Comparison of ENCODE assay signal across 21 mouse cellular contexts in the genomic region with DNA sequence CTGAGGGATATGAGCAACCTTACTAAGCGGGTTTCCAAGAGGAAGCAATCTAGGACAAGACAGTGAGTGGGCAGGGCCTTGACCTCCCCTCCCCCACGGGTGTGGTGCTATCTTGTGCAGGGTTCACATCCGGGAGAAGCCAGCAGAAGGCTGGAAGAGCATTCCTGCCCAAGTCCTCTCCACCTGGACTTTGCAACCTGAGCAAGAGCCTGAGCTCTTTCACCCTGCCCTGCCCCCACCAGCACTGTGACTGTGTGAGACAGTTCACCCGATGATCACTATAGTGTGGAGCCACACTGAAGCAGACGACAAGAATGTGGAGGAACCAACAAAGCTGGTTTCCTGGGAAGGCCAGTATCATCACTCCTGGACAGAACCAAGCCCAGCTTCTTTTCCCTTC. TPM values are rescaled to one million over a fixed set of nuclear protein-coding genes. Genes with fewer than 3 reads are reported as not detected.
DNase-seq lines count a peak whose midpoint lies in the region; ATAC-seq and TF ChIP-seq lines count a peak whose summit lies in the region.
"Had no signal": no experiment of that assay in that cellular context is flagged by ENCODE, and none has a peak within 500 bp of the region (broad histone marks: within the 10 kb centered on the region; RNA-seq: fewer than 3 reads in every experiment).

No protein-coding gene starts in this region.

- peaks cover 28% of the 10 kb centered on the region for H3K4me1 ChIP-seq in kidney, adult 2 months (ENCODE audit: control insufficient read depth, insufficient read depth, low read length)
- peaks cover 47% of the 10 kb centered on the region for H3K4me1 ChIP-seq in kidney, embryonic 15.5 days
- H3K4me1 ChIP-seq in intestine, embryonic 16.5 days (ENCODE audit: control insufficient read depth, insufficient read depth, low read length) = peaks cover 26% of the 10 kb centered on the region
- H3K4me1 ChIP-seq in small intestine, adult 2 months (ENCODE audit: control insufficient read depth, insufficient read depth, insufficient read length, low read length) = peaks cover 8% of the 10 kb centered on the region

- no peaks in the 10 kb centered on the region for H3K9me3 ChIP-seq in kidney, embryonic 15.5 days (replicated peaks)
- no peaks in the 10 kb centered on the region for H3K9me3 ChIP-seq in intestine, embryonic 16.5 days (ENCODE audit: control insufficient read depth, low read length)
- H3K9me3 ChIP-seq: forebrain, embryonic 15.5 days; hindbrain, embryonic 12.5 days; limb, embryonic 13.5 days had no signal

- DNase-seq in kidney, adult 2 months = peak; percentile 95
- peak; percentile 87 to 94 for DNase-seq in kidney, postnatal 25 days
- DNase-seq in layer of hippocampus, adult 8-10 months (ENCODE audit: low spot score in 2 of 2) = no peak
- DNase-seq in thymus, postnatal 10 days (ENCODE audit: low spot score in 2 of 2) = no peak
- DNase-seq: embryo, embryonic 11 days; heart, adult 2 months; lung, postnatal 10 days; retina, postnatal 1 day; spleen, adult 18-20 months; thymus, postnatal 36 days had no signal

- H3K36me3 ChIP-seq in kidney, adult 2 months (ENCODE audit: control insufficient read depth, insufficient read depth, low read length) = no peaks in the 10 kb centered on the region
- no peaks in the 10 kb centered on the region for H3K36me3 ChIP-seq in kidney, embryonic 15.5 days
- 0 out of 2 replicates have a peak, but pooled peaks cover 2% of the 10 kb centered on the region for H3K36me3 ChIP-seq in intestine, embryonic 16.5 days (ENCODE audit: control insufficient read depth, insufficient read depth, low read length)
- no peaks in the 10 kb centered on the region for H3K36me3 ChIP-seq in small intestine, adult 2 months (ENCODE audit: control insufficient read depth, insufficient read depth, low read length)
- H3K36me3 ChIP-seq: forebrain, embryonic 15.5 days; hindbrain, embryonic 12.5 days; limb, embryonic 13.5 days had no signal

- no peak for TF ChIP-seq POLR2A in kidney, adult 2 months (IDR thresholded peaks at IDR 0.05; ENCODE audit: low read depth, low read length)
- peak; percentile 62 for TF ChIP-seq POLR2A in small intestine, adult 2 months (IDR thresholded peaks at IDR 0.05; ENCODE audit: low read depth, low read length)

- 48% methylated on average over 5 of the region's 5 CpGs for WGBS in kidney, adult 2 months
- WGBS in kidney, embryonic 15.5 days = 58% methylated on average over 5 of the region's 5 CpGs
- 41% methylated on average over 5 of the region's 5 CpGs for WGBS in intestine, embryonic 16.5 days
- 23% methylated on average over 5 of the region's 5 CpGs for WGBS in small intestine, adult 2 months

- TF ChIP-seq CTCF in kidney, adult 2 months (conservative IDR thresholded peaks at IDR 0.05; ENCODE audit: insufficient read depth, insufficient read length, low read depth, low read length) = no peak
- no peak for TF ChIP-seq CTCF in small intestine, adult 2 months (IDR thresholded peaks at IDR 0.05; ENCODE audit: extremely low read depth, insufficient read length, insufficient replicate concordance, low read depth, low read length)

- H3K27me3 ChIP-seq in kidney, adult 2 months (replicated peaks; ENCODE audit: control insufficient read depth, insufficient read depth, low read length) = no peaks in the 10 kb centered on the region
- peaks cover 31% of the 10 kb centered on the region for H3K27me3 ChIP-seq in kidney, embryonic 15.5 days
- H3K27me3 ChIP-seq in intestine, embryonic 16.5 days (replicated peaks; ENCODE audit: control insufficient read depth, insufficient read depth, low read length) = peaks cover 12% of the 10 kb centered on the region
- H3K27me3 ChIP-seq in small intestine, adult 2 months (ENCODE audit: control insufficient read depth, insufficient read depth, low read length) = no peaks in the 10 kb centered on the region; the same call in 1 of the 2 replicates

- H3K4me3 ChIP-seq in kidney, adult 2 months (ENCODE audit: insufficient read depth, low read depth, low read length) = no peak overlapping the region
- no peak overlapping the region for H3K4me3 ChIP-seq in kidney, embryonic 15.5 days (replicated peaks)
- H3K4me3 ChIP-seq in intestine, embryonic 16.5 days (ENCODE audit: low read length) = no peak overlapping the region
- peak overlapping the region; percentile 39 for H3K4me3 ChIP-seq in small intestine, adult 2 months (ENCODE audit: low read depth, low read length)
- H3K4me3 ChIP-seq: forebrain, embryonic 15.5 days; heart, adult 2 months; hindbrain, embryonic 12.5 days; left cerebral cortex, adult 2 months; limb, embryonic 13.5 days had no signal

- no peak overlapping the region for H3K4me2 ChIP-seq in kidney, embryonic 15.5 days
- H3K4me2 ChIP-seq in intestine, embryonic 16.5 days (ENCODE audit: low read depth, low read length) = 0 out of 2 replicates have a peak overlapping the region, but pooled peaks have one; percentile 5
- H3K4me2 ChIP-seq: forebrain, embryonic 15.5 days; hindbrain, embryonic 12.5 days; limb, embryonic 13.5 days had no signal

- ATAC-seq in kidney, embryonic 15.5 days (replicated peaks; ENCODE audit: low FRiP score) = no peak
- ATAC-seq in intestine, embryonic 16.5 days = peak; percentile 69
- ATAC-seq in frontal cortex, adult (ENCODE audit: low TSS enrichment) = no peak
- ATAC-seq: CD4-positive, CD25-positive, alpha-beta regulatory T cell, adult 4 months; forebrain, embryonic 15.5 days had no signal

- no peak overlapping the region for H3K27ac ChIP-seq in kidney, adult 2 months (ENCODE audit: insufficient read depth, low read depth, low read length)
- no peak overlapping the region for H3K27ac ChIP-seq in kidney, embryonic 15.5 days
- H3K27ac ChIP-seq in intestine, embryonic 16.5 days (ENCODE audit: low read length) = peak overlapping the region; percentile 62
- H3K27ac ChIP-seq in small intestine, adult 2 months (ENCODE audit: insufficient read depth, low read depth, low read length) = peak overlapping the region; percentile 77
- H3K27ac ChIP-seq: forebrain, embryonic 15.5 days; heart, adult 2 months; hindbrain, embryonic 12.5 days; left cerebral cortex, adult 2 months; limb, embryonic 13.5 days had no signal

- no peak overlapping the region for H3K9ac ChIP-seq in kidney, embryonic 15.5 days
- no peak overlapping the region for H3K9ac ChIP-seq in intestine, embryonic 16.5 days (ENCODE audit: low read depth, low read length)
- H3K9ac ChIP-seq: forebrain, embryonic 15.5 days; hindbrain, embryonic 12.5 days; limb, embryonic 13.5 days had no signal

RNA-seq across cellular contexts. Expression of gene Sowahb, which starts 4.7 kb away (rescaled TPM):
- 7.8 and 10.1 TPM in 2 replicates for polyA plus RNA-seq in kidney, adult 2 months (2012; rRNA removed)
- polyA plus RNA-seq in kidney, embryonic 15.5 days (2015; fragmentation: Nextera tagmentation; extraction: Ambion mirVana) = 1.4 and 1.5 TPM in 2 replicates
- 5.2 and 7.6 TPM in 2 replicates for polyA plus RNA-seq in intestine, embryonic 16.5 days (2015; fragmentation: Nextera tagmentation; extraction: Ambion mirVana)
- polyA plus RNA-seq in small intestine, adult 2 months (2012; rRNA removed) = 15.4 and 33.6 TPM in 2 replicates
- total RNA-seq in layer of hippocampus, adult 8-10 months (2022) = 1 to 10 TPM; 3.0 to 4.3 (median 3.7) TPM
- polyA plus RNA-seq: CD4-positive, CD25-positive, alpha-beta regulatory T cell, adult 4 months; heart, postnatal 0 days; neural tube, embryonic 14.5 days had no signal

RNA-seq across cellular contexts. Expression of gene Sept11, which starts 53.1 kb away (rescaled TPM):
- polyA plus RNA-seq in kidney, adult 2 months (2012; rRNA removed) = 46.0 and 50.7 TPM in 2 replicates
- polyA plus RNA-seq in kidney, embryonic 15.5 days (2015; fragmentation: Nextera tagmentation; extraction: Ambion mirVana) = 221 and 222 TPM in 2 replicates
- polyA plus RNA-seq in intestine, embryonic 16.5 days (2015; fragmentation: Nextera tagmentation; extraction: Ambion mirVana) = 115 and 116 TPM in 2 replicates
- polyA plus RNA-seq in small intestine, adult 2 months (2012; rRNA removed) = 7.0 and 12.9 TPM in 2 replicates
- 100 to 1,000 TPM; 105 to 119 (median 113) TPM for total RNA-seq in layer of hippocampus, adult 8-10 months (2022)

Comparison
In these comparisons a context has a peak if more than half of its experiments do, and no peak if none do; other contexts are left out.
1. DNase-seq: peak in kidney, adult 2 months (single experiment) and kidney, postnatal 25 days (2 of 2); none in layer of hippocampus, adult 8-10 months (0 of 2) and thymus, postnatal 10 days (0 of 2).
2. H3K27ac ChIP-seq: peak in intestine, embryonic 16.5 days (single experiment) and small intestine, adult 2 months (single experiment); none in kidney, adult 2 months (single experiment) and kidney, embryonic 15.5 days (single experiment).